Mouse (Mus musculus) fat pad, adult 2 months (tissue): ENCODE results near the gene Slmap.

Experiments used
- DNase-seq: peaks from one replicate; pipeline ENCODE4 v3.0.0-alpha.2; 2011; ENCODE audit warnings: low read depth, low spot score; ENCODE audit errors: extremely low read depth

Slmap gene

DNA sequence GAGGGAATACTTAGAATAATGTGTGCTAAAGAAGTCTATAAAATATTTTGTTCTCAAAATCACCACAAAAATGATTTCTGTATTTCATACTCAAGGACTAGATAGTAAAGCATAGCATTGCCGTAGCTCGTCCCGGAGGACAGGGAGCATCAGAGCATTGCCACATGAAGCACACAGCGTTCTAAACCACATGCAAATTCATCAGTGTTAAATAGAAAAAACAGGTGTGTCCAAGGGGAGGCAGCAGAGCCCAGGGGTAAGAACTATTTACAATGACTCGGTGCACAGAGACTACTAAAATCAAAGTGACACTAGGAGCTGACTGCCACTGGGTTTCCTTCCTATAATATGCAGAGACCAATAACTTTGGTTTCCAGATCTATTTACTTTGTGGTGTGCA is 57.0 kb downstream of the Slmap start:
- no peak for DNase-seq

DNA sequence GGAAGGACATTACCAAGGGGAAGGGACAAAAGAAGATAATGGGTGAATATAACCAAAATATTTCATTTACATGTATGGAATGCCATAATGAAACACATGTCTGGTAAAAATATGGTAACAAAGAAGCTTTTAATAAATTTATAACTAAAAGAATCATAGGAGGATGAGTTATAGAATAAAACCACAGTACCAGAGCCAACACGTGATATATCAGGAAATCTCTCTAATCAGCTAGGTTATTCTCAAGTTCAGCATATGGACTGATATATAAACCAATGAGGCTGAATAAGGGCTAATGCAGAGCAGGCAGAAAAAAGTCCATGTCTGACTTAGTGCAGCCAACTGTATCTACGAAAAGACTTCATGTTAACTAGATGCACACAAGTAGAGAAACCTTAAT is 58.3 kb downstream of the Slmap start:
- no peak for DNase-seq

DNA sequence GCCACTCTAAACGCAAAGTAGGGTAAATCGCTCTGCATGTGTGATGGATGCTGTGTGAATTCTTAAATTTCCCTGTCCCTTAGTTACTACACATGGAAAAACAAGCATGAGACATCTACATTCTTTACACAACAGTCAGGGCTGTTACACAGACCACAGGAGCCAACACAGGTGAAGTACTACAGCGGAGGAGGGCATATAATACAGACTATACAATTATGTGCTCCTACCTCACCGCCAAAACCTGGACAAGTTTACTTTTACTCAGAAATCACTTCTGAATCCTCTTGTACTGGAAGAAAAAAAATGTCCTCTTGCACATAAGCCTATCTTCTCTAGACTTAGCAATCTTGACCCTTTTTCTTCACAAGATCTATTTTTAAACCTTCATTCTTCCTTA is 66.8 kb downstream of the Slmap start:
- DNase-seq, result no peak

DNA sequence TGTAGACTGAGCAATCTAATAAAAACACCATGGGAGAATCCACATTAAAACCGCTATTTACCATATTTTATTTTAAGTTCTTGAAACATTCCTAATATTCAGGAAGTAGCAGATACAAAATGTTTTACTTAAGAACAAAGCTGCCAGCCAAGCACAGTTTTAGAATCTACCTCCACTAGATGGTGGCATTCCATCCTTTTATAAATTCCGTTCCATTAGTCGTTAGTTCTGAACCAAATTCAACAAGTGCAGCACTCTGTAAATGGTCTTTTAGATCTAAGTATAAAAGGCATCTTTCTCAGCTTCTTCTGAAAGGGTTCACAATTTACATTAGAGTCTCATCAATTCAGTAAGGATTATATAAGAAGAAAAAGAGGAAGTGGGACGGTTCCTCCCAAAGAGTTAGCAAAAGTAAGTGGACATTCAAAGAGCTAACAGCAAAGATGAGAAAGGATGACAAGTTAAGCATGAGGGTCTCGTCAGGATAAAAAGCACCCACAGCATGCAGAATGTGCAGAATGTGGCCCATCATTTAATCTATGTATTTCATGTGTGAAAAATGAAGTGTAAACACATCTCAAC is 68.1 kb downstream of the Slmap start:
- DNase-seq, result no peak

DNA sequence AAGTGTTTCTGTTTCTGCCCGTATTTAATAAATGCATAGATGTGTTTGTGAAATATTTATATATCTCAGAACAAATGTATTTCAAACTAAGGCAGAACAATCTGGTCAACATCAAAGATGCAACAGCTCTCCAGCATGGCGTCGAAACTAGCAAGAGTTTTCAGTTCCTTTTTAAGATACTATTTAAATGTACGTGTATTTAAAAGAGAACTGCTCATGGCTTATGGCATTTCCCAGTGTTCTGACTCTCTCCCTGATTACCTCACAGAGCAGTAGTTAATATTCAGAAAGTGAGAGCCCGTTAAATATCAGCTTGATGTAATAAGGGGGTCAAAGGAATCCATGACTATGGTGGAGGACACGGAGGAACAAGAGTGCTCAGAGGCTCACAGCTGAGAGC is 68.8 kb downstream of the Slmap start:
- no peak for DNase-seq

DNA sequence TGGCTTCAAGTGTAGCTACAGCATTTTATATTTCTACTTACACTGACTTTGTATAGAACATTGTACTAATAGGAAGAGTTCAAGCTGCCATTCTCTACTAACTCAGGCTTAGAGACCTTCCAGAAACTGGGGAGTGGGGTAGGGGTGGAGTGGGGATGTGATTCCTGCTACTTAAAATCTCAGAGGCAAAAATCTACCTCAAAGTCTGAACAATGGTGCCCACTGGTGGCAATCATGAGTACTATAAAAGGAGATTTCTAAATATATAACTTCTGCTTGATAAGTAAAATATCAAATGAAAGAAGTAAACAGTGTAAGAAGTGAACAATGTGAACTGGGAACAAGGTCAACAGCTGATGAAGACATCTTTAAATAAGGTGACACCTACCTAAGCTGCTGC is 75.2 kb downstream of the Slmap start:
- DNase-seq, result no peak

DNA sequence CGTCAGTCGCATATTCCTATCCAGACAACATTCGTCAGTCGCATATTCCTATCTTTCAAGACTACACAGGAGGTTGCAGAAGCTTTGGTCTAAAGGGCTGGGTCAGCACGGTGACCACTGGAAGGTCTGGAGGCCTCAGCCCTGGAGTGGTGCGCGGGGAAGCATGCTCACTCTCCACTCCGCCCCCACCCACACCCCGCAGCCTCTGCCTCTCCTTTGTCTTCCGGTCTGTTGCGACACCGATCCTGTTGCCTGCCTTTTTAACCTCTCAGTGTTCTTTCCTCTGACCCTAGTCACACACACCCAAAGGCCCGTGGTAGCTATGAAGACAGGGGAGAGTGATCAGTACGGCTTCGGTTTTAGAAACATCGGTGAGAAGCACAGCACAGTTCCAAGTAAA is 79.9 kb downstream of the Slmap start:
- DNase-seq, result no peak

DNA sequence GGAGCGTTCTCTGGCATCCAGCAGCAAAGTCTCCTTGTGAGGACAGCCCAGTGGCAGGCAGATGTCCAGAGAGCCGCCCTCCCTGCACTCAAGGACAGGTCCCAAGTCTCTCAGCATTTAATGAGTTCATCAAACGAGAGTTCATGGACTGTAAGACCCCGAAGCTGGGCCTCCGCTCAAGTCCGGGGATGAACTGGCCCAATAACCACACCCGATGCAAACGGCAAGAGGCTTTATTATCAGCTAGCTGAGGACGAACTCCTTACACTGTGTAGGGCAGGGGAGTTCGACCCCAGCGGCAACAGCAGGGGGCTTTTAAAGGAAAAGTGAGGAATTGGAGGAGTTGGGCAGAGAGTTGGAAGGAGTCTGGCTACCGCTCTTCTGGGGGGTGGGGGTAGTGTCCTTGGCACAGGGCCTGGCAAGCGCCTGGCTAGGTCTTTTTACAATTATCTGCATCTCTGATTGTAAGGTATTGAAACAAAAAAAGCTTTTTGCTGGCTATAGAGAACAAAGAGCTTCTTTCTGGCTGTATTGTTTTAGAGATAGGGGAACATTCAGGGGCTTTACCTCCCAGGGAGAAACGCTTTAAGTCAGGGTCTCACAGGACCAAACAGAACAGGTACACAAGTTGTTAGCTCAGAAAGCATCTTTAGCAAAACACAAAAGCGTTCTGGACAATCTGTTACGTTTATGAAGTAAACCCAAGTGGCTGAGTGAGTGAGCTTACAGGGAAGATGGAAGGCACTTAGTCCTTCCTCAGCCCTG is 84.5 kb downstream of the Slmap start:
- no peak for DNase-seq

DNA sequence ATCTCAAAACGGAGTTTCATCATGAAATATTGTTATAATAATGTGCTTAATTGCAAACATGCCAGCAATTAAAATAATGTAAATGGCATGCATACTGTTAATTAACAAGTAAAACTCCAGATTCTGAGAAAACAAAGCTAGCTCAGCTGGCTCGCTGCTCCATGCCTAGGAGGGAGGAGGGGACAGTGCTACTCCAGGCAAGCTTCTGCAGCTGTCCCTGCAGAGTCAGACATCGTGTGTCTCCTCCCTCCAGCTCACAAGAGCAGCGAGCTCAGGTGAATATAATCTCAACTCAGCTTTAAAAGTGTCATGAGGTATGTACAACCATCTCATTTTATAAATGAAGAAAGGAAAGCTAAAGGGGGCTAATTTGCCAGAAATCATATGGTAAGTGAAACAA is 86.2 kb downstream of the Slmap start:
- no peak for DNase-seq

DNA sequence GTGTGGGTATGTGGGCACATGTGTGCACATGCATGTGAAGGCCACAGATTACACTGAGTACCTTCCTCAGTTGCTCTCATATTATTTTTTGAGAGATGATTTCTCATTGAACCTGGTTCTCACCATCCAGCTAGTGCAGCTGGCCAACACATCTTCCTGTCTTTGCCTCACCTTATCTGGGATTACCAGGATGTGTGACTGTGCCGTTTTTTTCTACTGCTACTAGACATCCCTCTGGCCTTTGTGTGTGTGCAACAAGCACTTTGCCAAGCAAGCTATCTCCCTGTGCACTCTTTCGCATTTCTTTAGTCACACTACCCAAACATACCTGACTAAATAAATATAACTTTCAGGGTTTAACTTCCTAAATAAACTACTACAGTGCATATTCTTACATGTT is 87.5 kb downstream of the Slmap start:
- no peak for DNase-seq

DNA sequence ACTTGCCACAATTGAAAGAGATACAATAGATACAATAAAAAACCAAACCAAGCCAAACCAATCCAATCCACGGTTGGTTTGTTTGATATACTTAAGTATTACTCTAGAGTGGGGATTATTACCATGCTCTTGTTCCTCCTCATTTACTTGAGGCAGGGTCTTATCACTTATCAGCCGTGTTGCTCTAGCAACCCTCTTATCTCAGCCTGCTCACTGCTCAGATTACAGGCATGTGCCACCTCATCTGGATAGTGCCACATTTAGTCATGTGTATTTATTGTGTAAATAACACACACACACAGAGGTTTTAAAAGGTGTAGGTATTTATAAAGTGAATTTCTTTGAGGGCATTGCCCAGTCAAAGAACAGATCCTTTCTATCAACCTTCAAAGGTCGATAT is 88.2 kb downstream of the Slmap start:
- DNase-seq, result no peak

DNA sequence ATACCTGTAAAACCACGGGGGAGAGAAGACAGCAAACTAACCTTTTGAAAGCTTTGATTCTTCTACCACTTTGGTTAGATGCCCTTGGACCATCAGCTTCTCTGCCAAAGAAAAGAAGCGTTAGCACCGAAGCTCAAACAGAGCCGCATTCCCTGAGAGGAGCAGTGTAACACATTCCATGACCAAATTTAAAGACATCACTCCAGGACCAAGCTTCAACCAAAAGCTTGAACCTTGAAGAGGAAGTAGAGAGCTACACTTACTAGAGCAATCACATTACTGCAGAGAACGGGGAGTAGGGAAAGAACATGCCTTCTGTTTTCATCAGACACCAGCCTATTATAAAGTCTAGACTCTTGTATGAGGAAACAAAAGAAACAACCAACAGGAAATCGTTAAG is 92.2 kb downstream of the Slmap start:
- DNase-seq, result no peak

DNA sequence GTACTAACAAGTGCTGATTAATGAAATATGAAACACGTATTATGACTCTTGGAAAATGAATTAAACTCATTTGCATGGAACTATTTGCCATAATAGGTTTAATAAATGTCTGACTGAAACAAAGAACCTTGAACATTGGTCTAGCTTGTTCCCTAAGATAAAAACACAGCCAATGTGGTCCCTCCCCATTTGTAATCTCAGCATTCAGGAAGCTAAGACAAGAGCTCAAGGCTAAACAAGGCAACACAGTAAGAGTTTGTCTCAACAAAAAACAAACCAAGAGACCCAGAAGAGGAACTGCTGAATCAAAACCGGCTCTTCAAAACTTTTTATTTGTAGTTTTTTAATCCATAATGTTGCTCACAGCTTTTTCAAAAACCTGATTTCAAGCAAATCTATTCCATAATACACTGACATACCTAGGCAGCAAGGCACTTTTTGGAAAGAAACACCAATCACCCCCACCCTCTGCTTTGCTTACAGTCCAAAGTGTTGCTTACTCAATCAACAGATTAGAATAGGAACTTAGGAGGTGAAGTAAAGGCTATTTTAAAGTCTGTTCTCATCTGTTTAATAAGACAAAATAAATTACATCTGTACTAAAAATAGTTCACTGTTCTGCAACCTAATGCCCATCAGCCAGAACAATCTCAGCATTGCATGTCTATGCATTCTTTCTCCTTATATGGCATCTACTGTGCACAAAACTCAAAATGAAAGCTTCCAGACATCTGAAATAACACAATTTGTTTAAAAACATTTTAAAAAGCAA is 93.5 kb downstream of the Slmap start:
- DNase-seq, result no peak

DNA sequence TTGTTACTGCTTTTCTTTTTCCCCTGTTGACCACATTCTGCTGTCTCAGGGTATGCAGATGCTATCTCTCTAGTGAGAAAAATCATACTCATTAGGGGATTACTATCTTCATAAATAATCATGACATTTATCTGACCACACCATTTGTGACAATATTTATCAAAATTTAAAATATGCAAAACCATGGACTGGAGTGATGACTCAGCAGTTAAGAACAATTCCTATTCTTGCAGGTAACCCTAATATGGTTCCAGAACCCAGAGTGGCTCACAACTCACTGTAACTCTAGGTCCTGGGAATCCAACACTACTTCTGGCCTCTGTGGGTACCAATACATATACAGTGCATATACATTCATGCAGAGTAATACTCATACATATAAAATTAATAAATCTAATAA is 94.7 kb downstream of the Slmap start:
- DNase-seq, result no peak

DNA sequence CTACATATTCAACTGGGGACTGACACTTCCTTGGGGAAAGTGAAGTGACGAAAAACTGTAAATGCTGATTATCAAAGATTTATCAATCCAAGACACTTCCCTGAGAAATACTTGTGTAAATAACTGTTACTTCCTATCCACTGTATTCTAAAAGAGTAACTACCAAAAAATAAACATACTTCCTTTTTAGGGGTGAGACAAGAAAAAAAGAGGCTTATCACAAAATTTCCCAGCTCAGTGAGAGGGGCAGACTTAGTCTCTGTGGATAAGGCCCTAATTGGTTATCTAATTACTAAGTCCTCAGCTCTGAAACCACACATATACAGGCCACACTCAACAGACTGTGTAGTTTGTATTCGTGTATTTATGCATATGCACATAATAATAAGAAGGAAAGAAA is 97.0 kb downstream of the Slmap start:
- DNase-seq, result no peak

DNA sequence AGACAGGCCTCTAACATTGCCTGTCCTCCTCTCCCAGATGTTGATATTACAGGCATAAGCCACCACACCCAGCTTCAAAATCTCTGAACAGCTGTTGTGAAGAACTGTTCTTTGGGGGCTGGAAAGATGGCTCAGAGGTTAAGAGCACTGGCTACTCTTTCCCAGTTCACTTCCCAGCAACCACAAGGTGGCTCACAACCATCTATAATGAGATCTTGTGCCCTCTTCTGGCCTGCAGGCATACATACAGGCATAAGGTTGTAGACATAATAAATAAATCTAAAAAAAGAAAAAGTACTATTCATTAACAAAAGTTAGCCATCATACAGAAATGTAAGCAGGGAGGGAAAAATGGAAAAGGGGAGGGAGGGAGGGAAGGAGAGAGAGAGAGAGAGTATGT is 98.4 kb downstream of the Slmap start:
- no peak for DNase-seq

DNA sequence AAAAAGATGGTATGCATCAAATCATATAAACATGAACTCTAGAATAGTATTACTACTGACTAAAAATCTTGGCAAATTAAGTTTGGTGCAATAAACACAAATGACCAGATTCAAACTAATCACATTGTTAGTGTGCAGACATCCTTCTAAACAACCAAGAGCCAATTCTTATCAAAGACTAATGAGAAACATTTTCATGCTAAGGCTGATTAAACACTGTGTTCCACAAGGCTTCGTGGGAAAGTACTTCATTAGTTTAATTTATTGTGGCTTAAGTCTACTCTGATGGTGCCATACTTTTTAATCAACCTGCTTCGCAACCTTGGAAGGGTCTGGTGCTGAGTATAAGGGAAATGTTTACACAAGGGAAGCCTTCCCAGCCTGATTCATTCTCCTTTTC is 102.4 kb downstream of the Slmap start:
- DNase-seq, result no peak

DNA sequence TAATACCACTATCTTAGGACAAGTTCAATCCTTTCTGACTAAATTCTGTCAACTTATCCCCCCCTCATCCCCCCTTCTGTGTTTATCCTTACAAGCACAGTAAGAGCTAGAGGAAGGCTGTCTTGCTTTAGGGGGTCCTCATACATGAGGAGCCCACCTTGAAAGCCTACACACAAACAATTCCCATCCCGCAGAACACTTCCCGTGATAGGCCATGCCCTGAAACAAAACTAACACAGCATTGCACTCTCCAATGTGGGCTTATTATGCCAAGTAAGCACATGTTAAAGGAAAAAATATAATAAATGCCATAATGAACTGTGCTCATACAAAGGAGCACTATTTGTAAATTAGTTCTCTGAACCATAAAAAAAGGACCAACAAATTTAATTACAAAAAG is 102.8 kb downstream of the Slmap start:
- no peak for DNase-seq

DNA sequence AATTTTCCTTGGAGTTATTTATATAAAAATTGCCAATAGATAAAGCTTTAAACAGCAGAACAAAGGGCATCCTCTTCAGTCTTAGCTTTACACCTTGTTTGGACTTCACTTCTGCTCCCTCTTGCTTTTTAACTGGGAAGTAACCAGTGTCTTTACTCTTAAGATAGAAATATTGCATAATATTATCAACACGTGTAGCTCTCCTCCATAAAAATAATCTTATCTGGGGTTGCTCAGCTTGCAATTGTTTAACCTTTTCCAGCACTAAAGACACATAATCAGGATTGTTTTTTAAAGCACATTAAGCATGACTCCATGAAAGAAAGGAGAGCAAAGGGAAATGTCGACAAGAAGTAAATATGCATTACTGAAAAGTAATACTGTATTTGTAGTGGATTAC is 114.5 kb downstream of the Slmap start:
- no peak for DNase-seq

DNA sequence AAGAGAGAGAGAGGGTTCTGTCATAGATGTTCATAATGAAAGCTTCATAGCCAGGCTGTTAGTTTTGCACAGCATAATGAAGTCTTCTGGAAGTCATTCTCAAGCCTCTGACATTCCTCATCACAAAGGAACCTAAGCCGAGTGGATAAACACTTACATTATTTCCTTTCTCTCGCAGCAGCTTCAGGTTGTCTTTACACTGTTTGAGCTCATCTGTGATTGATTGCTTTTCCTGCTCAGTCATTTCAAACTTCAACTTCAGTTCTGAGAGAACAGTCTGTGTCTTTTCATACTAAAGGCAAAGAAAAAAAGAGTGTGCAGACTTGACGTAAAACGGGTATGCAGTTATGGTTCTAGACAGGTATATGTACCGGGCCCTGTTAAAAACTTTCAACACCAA is 116.8 kb downstream of the Slmap start:
- no peak for DNase-seq

DNA sequence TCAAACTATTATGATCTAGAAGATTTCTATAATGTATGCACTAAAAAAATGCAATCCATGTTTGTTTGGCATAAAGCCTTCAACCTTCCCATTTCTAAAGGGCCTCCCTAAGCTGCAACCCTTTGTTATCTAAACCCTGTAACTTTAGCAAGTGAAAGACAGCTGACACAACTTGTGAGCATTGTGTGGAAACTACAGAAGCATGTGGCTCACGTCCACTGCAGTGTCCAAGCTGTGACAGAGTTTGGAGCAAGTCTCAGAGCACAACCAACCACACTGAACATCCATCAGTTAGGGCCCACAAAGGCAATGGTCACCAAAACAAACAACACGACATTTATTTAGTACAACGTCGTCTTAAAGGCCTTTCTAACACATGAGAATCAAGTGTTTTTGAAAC is 117.6 kb downstream of the Slmap start:
- no peak for DNase-seq

DNA sequence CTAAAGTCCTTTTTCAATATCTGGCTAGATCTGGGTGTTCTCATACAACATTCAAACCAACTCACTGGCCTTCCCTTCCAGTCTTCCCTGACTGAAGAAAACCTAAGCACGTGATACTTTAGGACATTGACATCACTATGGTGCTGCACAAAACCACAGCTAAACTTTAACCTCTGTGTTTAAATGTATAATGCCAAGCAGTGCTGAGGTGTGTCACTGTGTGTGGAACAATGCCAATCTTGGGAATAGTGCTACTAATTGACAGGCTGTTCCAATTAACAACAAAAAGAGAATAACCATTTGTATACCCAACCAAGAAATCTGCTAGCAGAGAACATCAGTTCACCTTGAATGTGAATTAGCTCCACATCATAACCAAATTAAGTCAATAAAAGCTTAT is 121.2 kb downstream of the Slmap start:
- no peak for DNase-seq
